Comparison of ENCODE assay signal across 8 mouse cellular contexts in the genomic region with DNA sequence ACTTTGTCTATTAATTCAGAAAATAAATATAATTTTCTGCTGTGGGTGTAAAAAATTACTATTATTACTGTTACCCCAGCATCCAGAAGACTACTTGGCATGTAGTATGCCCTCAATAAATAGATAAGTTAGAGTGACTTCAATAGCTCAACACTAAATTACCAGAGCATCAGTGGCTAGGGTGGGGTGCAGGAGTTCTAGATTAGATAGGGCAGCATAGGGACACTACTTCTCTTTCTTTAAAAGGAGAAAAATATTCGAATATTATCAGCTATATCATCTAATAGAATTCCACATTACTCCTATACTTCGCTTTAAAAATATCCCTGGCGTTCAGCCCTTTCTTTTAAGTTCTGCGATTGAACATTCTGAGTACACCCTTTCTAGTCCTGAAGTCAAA. TPM values are rescaled to one million over a fixed set of nuclear protein-coding genes. Genes with fewer than 3 reads are reported as not detected.
A peak's percentile ranks its signal among the peaks of the same experiment; 100 is the strongest.
DNase-seq lines count a peak whose midpoint lies in the region; ATAC-seq lines count a peak whose summit lies in the region.

No protein-coding gene starts in this region.

- peaks cover 16% of the 10 kb centered on the region for H3K4me1 ChIP-seq in megakaryocyte, embryonic 14.5 days
- peaks cover 14% of the 10 kb centered on the region for H3K4me1 ChIP-seq in forebrain, embryonic 10.5 days
- H3K4me1 ChIP-seq in stomach, embryonic 14.5 days (ENCODE audit: control insufficient read depth, insufficient read depth, low read length) = no peaks in the 10 kb centered on the region

- WGBS in forebrain, embryonic 10.5 days = 45% methylated on average over 4 of the region's 4 CpGs
- WGBS in stomach, embryonic 14.5 days = 26% methylated on average over 4 of the region's 4 CpGs

- H3K4me3 ChIP-seq in megakaryocyte, embryonic 14.5 days (replicated peaks) = peak overlapping the region; percentile 95
- peak overlapping the region; percentile 82 for H3K4me3 ChIP-seq in forebrain, embryonic 10.5 days
- H3K4me3 ChIP-seq in stomach, embryonic 14.5 days (ENCODE audit: low read depth, low read length) = peak overlapping the region; percentile 58

- peaks cover 3% of the 10 kb centered on the region for H3K36me3 ChIP-seq in megakaryocyte, embryonic 14.5 days (replicated peaks; ENCODE audit: low read length)
- H3K36me3 ChIP-seq in forebrain, embryonic 10.5 days (replicated peaks) = peaks cover 10% of the 10 kb centered on the region
- H3K36me3 ChIP-seq in stomach, embryonic 14.5 days (ENCODE audit: control insufficient read depth, insufficient read depth, low read length) = no peaks in the 10 kb centered on the region; the same call in 1 of the 2 replicates

- H3K9me3 ChIP-seq in megakaryocyte, embryonic 14.5 days = 0 out of 2 replicates have a peak, but pooled peaks cover 6% of the 10 kb centered on the region
- no peaks in the 10 kb centered on the region for H3K9me3 ChIP-seq in forebrain, embryonic 10.5 days
- no peaks in the 10 kb centered on the region for H3K9me3 ChIP-seq in stomach, embryonic 14.5 days (ENCODE audit: control insufficient read depth, low read depth, low read length)

- DNase-seq in forebrain, embryonic 10.5 days (ENCODE audit: extremely low spot score, low spot score) = no peak
- DNase-seq in liver = peak; percentile 35
- no peak for DNase-seq in frontal cortex, postnatal 10 days (ENCODE audit: low spot score in 2 of 2)
- DNase-seq in testis, postnatal 10 days (ENCODE audit: low spot score) = no peak
- no peak for DNase-seq in urinary bladder, postnatal 25 days (ENCODE audit: low spot score)

- no peak overlapping the region for H3K9ac ChIP-seq in stomach, embryonic 14.5 days (replicated peaks; ENCODE audit: low read depth, low read length)

- peak overlapping the region; percentile 98 for H3K27ac ChIP-seq in forebrain, embryonic 10.5 days
- H3K27ac ChIP-seq in stomach, embryonic 14.5 days (ENCODE audit: low read length) = peak overlapping the region; percentile 89

- H3K27me3 ChIP-seq in megakaryocyte, embryonic 14.5 days (replicated peaks) = no peaks in the 10 kb centered on the region
- no peaks in the 10 kb centered on the region for H3K27me3 ChIP-seq in forebrain, embryonic 10.5 days (ENCODE audit: poor library complexity, severe bottlenecking)
- H3K27me3 ChIP-seq in stomach, embryonic 14.5 days (ENCODE audit: control insufficient read depth, insufficient read depth, low read length) = no peaks in the 10 kb centered on the region

- ATAC-seq in megakaryocyte, adult 5-6 weeks (ENCODE audit: poor library complexity, severe bottlenecking) = no peak
- ATAC-seq in stomach, embryonic 14.5 days (ENCODE audit: insufficient number of reproducible peaks, insufficient read depth, low FRiP score, low read depth) = no peak; the same call in 1 of the 2 replicates

- H3K4me2 ChIP-seq in stomach, embryonic 14.5 days (replicated peaks; ENCODE audit: low read depth, low read length) = peak overlapping the region; percentile 55

RNA-seq across cellular contexts. Expression of gene Prps1l3, which starts 0.5 kb away (rescaled TPM):
- polyA plus RNA-seq in megakaryocyte, embryonic 14.5 days (2012; ENCODE audit: insufficient read depth, low replicate concordance) = 2.5 and 3.3 TPM in 2 replicates
- total RNA-seq in megakaryocyte, adult 5-6 weeks (2015) = 19.4 and 23.1 TPM in 2 replicates
- total RNA-seq in megakaryocyte, adult 5-6 weeks (2017) = 34.6 and 37.6 TPM in 2 replicates
- 86.1 and 86.6 TPM in 2 replicates for polyA plus RNA-seq in forebrain, embryonic 10.5 days (2016; fragmentation: Nextera tagmentation; extraction: Ambion mirVana)
- polyA plus RNA-seq in stomach, embryonic 14.5 days (2014; fragmentation: Nextera tagmentation; extraction: Ambion mirVana) = 81.1 and 81.5 TPM in 2 replicates

RNA-seq across cellular contexts. Expression of gene Mipol1, which starts 0.5 kb away (rescaled TPM):
- polyA plus RNA-seq in megakaryocyte, embryonic 14.5 days (2012; ENCODE audit: insufficient read depth, low replicate concordance) = 0.74 TPM in 1 of 2 replicates, not detected in the other
- total RNA-seq in megakaryocyte, adult 5-6 weeks (2015) = 2.1 and 3.4 TPM in 2 replicates
- total RNA-seq in megakaryocyte, adult 5-6 weeks (2017) = 2.6 and 4.5 TPM in 2 replicates
- polyA plus RNA-seq in forebrain, embryonic 10.5 days (2016; fragmentation: Nextera tagmentation; extraction: Ambion mirVana) = 8.2 and 9.4 TPM in 2 replicates
- 13.5 and 14.8 TPM in 2 replicates for polyA plus RNA-seq in stomach, embryonic 14.5 days (2014; fragmentation: Nextera tagmentation; extraction: Ambion mirVana)

RNA-seq across cellular contexts. Expression of gene Slc25a21, which starts 32.4 kb away (rescaled TPM):
- 0.18 TPM in 1 of 2 replicates, not detected in the other for polyA plus RNA-seq in megakaryocyte, embryonic 14.5 days (2012; ENCODE audit: insufficient read depth, low replicate concordance)
- 0.91 and 1.1 TPM in 2 replicates for total RNA-seq in megakaryocyte, adult 5-6 weeks (2015)
- total RNA-seq in megakaryocyte, adult 5-6 weeks (2017) = 1.3 and 1.8 TPM in 2 replicates
- polyA plus RNA-seq in forebrain, embryonic 10.5 days (2016; fragmentation: Nextera tagmentation; extraction: Ambion mirVana) = 3.9 and 5.1 TPM in 2 replicates
- polyA plus RNA-seq in stomach, embryonic 14.5 days (2014; fragmentation: Nextera tagmentation; extraction: Ambion mirVana) = 4.1 and 4.5 TPM in 2 replicates

Comparison
In these comparisons a context has a peak if more than half of its experiments do, and no peak if none do; other contexts are left out.
1. RNA of gene Prps1l3, which starts 0.5 kb away (polyA plus RNA-seq): 86.1 to 86.6 TPM in forebrain, embryonic 10.5 days and 81.1 to 81.5 TPM in stomach, embryonic 14.5 days; 2.5 to 3.3 TPM in megakaryocyte, embryonic 14.5 days; every median in the first group is over 10 times any median in the second.
2. Peak in every context shown above with its lines, with median percentiles within 50 percentile points of each other: H3K4me3 ChIP-seq.